Mouse (Mus musculus) hindbrain, embryonic 15.5 days (tissue): ENCODE data around the gene Gm5724. TPM values are rescaled to one million over a fixed set of nuclear protein-coding genes. Genes with fewer than 3 reads are reported as not detected.

Source experiments
- ATAC-seq: fragments of 200-750 bp; cut with Nextera tagmentation; 2 replicates; pipeline ENCODE4 v1.8.0; 2017; ENCODE audit warnings: low read depth, moderate number of reproducible peaks, moderate TSS enrichment; ENCODE audit not compliant: low FRiP score
- H3K27ac ChIP-seq: fragments of 300-500 bp; sonication (generic); replicated peaks from 2 replicates; pipeline ENCODE4 v1.5.1; 2015; ENCODE audit warnings: mild to moderate bottlenecking, inconsistent platforms
- H3K27me3 ChIP-seq: fragments of 300-500 bp; sonication (generic); 2 replicates; pipeline ENCODE4 v1.6.1; 2015; ENCODE audit warnings: control low read depth, inconsistent platforms
- H3K36me3 ChIP-seq: fragments of 300-500 bp; sonication (generic); 2 replicates; pipeline ENCODE4 v1.6.1; 2015; ENCODE audit warnings: control low read depth, inconsistent platforms
- H3K4me1 ChIP-seq: fragments of 300-500 bp; sonication (generic); replicated peaks from 2 replicates; pipeline ENCODE4 v1.6.1; 2015; ENCODE audit warnings: control low read depth, inconsistent platforms
- H3K4me2 ChIP-seq: fragments of 300-500 bp; sonication (generic); 2 replicates; pipeline ENCODE4 v1.6.1; 2015; ENCODE audit warnings: moderate library complexity, mild to moderate bottlenecking, inconsistent platforms
- H3K4me3 ChIP-seq: fragments of 300-500 bp; sonication (generic); 2 replicates; pipeline ENCODE4 v1.5.1; 2015; ENCODE audit warnings: mild to moderate bottlenecking, inconsistent platforms
- H3K9ac ChIP-seq: fragments of 300-500 bp; sonication (generic); 2 replicates; pipeline ENCODE4 v1.6.1; 2015; ENCODE audit warnings: inconsistent platforms
- H3K9me3 ChIP-seq: fragments of 300-500 bp; sonication (generic); 2 replicates; pipeline ENCODE4 v1.6.1; 2016; ENCODE audit warnings: control low read depth, inconsistent platforms
- WGBS: fragments of 180-500 bp; shearing (Covaris S2); methylation state at CpG from one replicate; pipeline ENCODE4 v1.1.7; 2015; 5-methylcytosine and 5-hydroxymethylcytosine counted together
- polyA plus RNA-seq: library from polyadenylated mRNA; unstranded; fragments of >200 nt; fragmentation: Nextera tagmentation; extraction: Ambion mirVana; gene quantifications from 2 replicates; pipeline ENCODE4 v1.2.1, GENCODE M21; 2015

Gm5724 gene
- not detected in 2 replicates for polyA plus RNA-seq

- H3K9me3 ChIP-seq = no peaks in the 10 kb centered on the region
- H3K27me3 ChIP-seq = no peaks in the 10 kb centered on the region
- H3K9ac ChIP-seq = no peak within 1 kb of the TSS
- no peak within 1 kb of the TSS for H3K4me3 ChIP-seq
- no peaks in the 10 kb centered on the region for H3K4me1 ChIP-seq
- no peak within 1 kb of the TSS for H3K4me2 ChIP-seq
- no peak for ATAC-seq
- no peak within 1 kb of the TSS for H3K27ac ChIP-seq
- no peaks in the 10 kb centered on the region for H3K36me3 ChIP-seq
- 85% methylated on average over 3 of the region's 3 CpGs for WGBS
Measured at GRCm38 (mm10) chr6:141773710-141774109, at the start of gene Gm5724. Gm5724 (minus strand) TSS chr6:141773810.

GRCm38 (mm10) chr6:141797837-141798236 is 24.2 kb upstream of the Gm5724 start:
- H3K4me2 ChIP-seq = no peak overlapping the region
- H3K27me3 ChIP-seq = no peaks in the 10 kb centered on the region
- H3K4me1 ChIP-seq = no peaks in the 10 kb centered on the region
- 0 out of 2 replicates have a peak, but pooled peaks have one; percentile 6 for ATAC-seq
- no peaks in the 10 kb centered on the region for H3K36me3 ChIP-seq
- 36% methylated on average over 1 of the region's 1 CpGs for WGBS
- no peak overlapping the region for H3K27ac ChIP-seq
- H3K9ac ChIP-seq = no peak overlapping the region
- H3K9me3 ChIP-seq = no peaks in the 10 kb centered on the region
- no peak overlapping the region for H3K4me3 ChIP-seq

GRCm38 (mm10) chr6:141774476-141774875 is 866 bp upstream of the Gm5724 start:
- H3K4me1 ChIP-seq = no peaks in the 10 kb centered on the region
- no peak for ATAC-seq
- no peak overlapping the region for H3K27ac ChIP-seq
- 68% methylated on average over 2 of the region's 2 CpGs for WGBS
- H3K9me3 ChIP-seq = no peaks in the 10 kb centered on the region
- no peaks in the 10 kb centered on the region for H3K27me3 ChIP-seq
- no peak overlapping the region for H3K4me3 ChIP-seq
- H3K36me3 ChIP-seq = no peaks in the 10 kb centered on the region
- no peak overlapping the region for H3K4me2 ChIP-seq
- no peak overlapping the region for H3K9ac ChIP-seq

- no peaks in the 10 kb centered on the region for H3K9me3 ChIP-seq
- H3K4me1 ChIP-seq = no peaks in the 10 kb centered on the region
- ATAC-seq = no peak
- no peak overlapping the region for H3K4me3 ChIP-seq
- no peaks in the 10 kb centered on the region for H3K27me3 ChIP-seq
- H3K27ac ChIP-seq = no peak overlapping the region
- no peak overlapping the region for H3K4me2 ChIP-seq
- H3K36me3 ChIP-seq = no peaks in the 10 kb centered on the region
- no peak overlapping the region for H3K9ac ChIP-seq
Measured at GRCm38 (mm10) chr6:141691246-141691645, 82.4 kb downstream of the Gm5724 start.

- WGBS = 72% methylated on average over 4 of the region's 4 CpGs
- Histone ChIP-seq H3K9me3 (no peaks in the 10 kb centered on the region), H3K27me3 (no peaks in the 10 kb centered on the region), H3K4me2 (no peak overlapping the region), H3K4me1 (no peaks in the 10 kb centered on the region), H3K9ac (no peak overlapping the region), H3K27ac (no peak overlapping the region), H3K36me3 (no peaks in the 10 kb centered on the region), H3K4me3 (no peak overlapping the region)
- no peak for ATAC-seq
Measured at GRCm38 (mm10) chr6:141687008-141687407, 86.6 kb downstream of the Gm5724 start.

Other genes with a start within 250 kb of the Gm5724 start
- 15.6 and 18.9 TPM in 2 replicates for gene Slco1c1, start 249.4 kb downstream of the Gm5724 start, polyA plus RNA-seq
- not detected in 2 replicates for gene Slco1b2, start 144.3 kb downstream of the Gm5724 start, polyA plus RNA-seq
- gene Slco1a4, start 82.4 kb upstream of the Gm5724 start, polyA plus RNA-seq = 3.1 and 4.1 TPM in 2 replicates
- 0.05 TPM in 1 of 2 replicates, not detected in the other for gene Slco1a1, start 173.2 kb upstream of the Gm5724 start, polyA plus RNA-seq
- gene Gm6614, start 237.6 kb upstream of the Gm5724 start, polyA plus RNA-seq = not detected in 2 replicates